Mouse (Mus musculus) kidney, adult 2 months (tissue): ENCODE results near the gene BC051019.

ENCODE experiments used
- CTCF ChIP-seq: fragments of 200-500 bp; conservative IDR thresholded peaks from 2 replicates; pipeline ENCODE4 v1.5.1; 2011; ENCODE audit warnings: low read depth, mild to moderate bottlenecking, control low read depth, low read length, moderate library complexity, mixed read lengths; ENCODE audit not compliant: insufficient read depth, insufficient read length
- POLR2A ChIP-seq: fragments of 200-500 bp; IDR thresholded peaks from one replicate; pipeline ENCODE4 v1.6.1; 2011; ENCODE audit warnings: low read depth, low read length, control low read depth

DNA sequence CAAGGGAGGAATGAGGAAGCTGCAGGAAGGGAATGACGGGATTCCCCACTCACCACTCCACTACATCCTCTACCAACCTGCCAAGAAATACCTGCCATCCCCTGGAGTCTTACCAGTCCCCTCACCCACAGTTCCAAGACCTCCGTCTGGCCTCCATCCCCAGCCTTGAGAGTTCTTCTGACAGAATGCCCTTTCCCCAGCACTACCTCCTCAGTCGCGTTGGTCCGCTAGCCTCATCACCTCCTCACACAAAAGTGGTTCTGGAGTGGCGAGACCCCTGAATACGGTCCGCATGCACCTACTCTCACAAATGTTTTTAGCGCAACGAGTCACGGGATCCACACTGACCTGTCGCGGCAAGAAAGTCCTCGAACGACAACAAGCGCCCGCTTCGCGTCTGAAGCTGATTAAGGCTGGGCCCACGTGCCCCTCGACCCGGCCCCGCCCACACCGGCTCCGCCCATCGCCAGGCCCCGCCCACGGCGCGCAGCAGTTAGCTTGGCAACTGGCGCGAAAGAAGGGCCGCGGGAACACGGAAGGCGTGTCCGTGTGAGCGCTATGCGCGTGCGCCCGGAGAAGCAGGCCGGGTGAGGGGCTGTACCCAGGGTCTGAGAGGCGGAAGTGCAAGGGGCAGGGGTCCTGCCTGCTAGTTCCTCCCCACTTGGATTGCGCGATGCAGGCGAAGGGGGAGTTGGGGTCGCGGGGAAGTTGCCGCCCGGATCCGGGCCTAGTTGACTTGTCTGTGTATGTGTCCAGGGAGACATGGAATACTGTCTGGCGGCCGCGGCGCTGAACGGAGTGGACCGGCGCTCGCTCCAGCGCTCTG is 20.2 kb downstream of the BC051019 start, which contains the start of the genes St5 and Akip1:
- TF ChIP-seq CTCF (no peak), POLR2A (peak; percentile 40)
